Mouse (Mus musculus) lung, postnatal 25 days (tissue): ENCODE measurements around the gene Faap24.

ENCODE experiments used
- DNase-seq: peaks from one replicate; pipeline ENCODE4 v3.0.0; 2022; ENCODE audit warnings: low spot score

The Faap24 gene

DNA sequence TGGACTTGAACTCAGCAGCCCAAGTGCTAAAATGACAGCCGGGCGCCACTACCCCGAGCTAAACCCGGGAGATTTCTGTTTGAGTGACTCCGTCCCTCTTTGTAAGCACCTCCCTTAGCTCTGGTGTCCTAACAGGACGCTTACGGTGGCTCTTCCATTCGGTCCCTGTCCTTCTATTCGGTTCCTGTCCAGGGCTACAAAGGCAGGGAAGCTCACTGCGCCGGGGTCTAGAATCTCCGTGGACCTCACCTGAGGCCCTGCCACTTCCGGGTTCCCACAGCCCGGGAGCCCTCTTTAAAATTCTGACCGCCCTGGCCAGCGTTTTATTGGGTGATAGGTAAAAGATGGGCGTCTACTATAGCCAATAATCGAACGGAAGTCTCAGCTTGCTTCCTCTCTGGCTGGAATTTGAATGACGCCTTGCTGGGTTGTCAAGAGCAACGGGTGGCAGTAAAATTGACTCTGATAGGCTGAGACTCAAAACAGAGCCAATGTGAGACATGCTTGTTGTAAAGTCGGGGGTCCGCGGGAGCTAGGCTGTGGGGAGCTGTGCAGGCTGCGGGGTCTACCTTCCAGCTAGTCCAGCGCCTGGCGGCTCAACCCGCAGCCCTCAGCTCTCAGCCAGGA lies at the start of gene Faap24, which contains the start of gene Cep89:
TSS of gene Faap24 (minus strand) at position 295 of the 627 bp plus-strand sequence.
TSS of gene Cep89 (plus strand) at position 494 of the 627 bp plus-strand sequence.
- DNase-seq: peak; percentile 99

DNA sequence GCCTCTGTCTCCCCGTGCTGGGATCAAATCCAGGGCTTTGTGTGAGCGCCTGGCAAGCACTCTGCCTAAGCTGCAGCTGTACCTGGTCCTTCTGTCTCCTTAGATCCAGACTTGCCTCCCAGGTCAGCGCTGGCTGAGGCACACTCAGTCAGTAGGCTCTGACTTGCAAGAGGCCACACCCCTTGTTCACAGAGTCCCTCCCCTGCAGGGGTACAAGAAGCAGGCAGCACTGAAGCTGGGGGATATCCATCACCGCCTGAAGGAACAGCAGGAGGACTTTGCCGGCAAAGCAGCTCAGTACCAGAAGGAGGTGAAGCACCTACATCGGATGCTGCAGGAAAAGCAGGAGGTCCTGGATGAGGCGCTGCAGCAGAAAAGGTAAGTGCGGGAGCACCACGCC lies 38.6 kb upstream of the Faap24 start:
- DNase-seq: no peak

DNA sequence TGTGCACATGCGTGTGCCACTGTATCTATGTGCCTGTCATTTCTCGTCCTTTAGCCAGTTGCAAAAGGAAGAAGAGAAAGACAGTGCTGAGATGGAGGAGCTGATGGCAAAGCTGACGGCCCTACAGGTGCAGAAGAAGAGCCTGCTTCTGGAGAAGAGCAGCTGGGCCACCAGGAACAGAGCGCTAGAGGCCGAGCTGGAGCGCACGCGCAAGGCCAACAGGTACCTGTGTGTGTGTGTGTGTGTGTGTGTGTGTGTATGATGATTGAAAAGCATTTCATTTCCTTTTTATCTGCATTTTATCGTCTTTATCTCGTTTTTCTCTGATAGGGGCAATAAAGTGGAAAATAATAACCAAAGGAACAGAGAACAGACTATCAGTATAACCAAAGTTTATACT lies 31.5 kb upstream of the Faap24 start:
- DNase-seq: no peak

DNA sequence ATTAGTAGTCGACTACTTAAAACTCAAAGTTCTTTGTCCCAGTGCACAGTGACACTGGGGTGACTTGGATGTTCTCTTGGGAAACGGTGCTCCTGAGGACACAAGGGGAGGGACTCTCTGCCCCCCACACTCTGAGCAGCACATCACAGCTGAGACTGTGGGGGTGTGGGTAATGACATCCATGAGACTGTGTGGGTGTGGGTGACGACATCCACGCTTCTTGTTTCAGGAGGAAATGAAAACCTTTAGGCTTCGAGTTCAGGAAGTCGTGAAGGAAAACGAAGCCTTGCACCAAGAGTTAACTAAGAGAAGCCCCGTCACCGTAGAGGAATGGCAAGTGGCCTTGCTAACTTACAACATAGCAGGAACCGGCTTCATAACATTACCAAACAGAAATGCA lies 26.4 kb upstream of the Faap24 start:
- no peak for DNase-seq

DNA sequence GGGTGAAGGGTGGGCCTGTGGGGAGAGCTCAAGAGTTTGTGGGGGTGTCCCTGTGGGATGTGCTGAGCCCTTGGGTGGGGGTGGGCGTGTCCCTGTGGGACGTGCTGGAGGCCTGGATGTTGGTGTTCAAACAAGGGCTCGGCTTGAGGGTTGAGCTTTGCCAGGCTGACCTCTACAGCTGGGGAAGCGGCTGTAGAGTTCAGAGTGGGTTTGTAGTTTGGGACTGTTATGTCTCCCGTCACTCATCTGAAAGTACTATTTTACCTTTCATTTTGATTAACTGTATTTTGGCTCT lies 20.0 kb upstream of the Faap24 start:
- no peak for DNase-seq

DNA sequence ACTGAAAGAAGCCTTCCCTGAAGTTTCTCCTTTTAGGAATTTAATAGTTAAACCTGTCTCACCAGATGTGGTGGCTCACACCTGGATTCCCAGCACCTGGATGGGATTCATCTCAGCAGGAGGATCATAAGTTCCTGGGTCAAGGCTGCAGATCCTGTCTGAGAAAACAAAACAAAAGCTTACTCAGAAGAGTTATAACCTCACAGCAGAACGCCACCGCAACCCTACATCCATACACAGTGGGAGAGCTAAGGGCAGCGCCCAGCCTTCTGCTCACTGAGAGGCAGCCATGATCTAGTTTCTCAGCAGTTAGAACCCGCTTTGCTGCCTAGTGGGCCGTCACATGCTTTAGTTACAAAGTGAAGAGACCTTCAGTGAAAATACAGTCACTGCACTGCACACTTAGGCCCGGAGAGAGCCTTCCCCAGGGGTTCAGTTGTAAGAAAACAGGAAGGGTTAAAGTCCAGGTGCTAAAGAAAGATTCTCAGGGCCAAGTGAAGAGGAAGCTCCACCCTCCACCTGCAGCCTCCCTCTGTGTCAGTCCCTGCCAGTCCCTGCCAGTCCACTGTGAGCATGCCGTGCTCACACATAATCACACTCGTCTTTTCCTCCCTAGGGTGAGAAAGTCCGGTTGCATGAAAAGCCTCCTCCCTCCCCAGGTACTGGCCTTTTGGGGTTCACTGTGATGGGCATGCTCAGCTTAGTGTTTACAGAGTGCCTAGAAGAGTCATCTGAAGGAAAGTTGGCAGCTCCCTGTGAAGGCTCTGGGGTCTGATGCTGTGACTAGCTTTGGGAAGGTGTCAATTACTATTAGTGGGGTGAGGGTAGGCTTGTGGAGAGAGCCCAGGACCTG lies 19.4 kb upstream of the Faap24 start:
- DNase-seq: peak; percentile 11

DNA sequence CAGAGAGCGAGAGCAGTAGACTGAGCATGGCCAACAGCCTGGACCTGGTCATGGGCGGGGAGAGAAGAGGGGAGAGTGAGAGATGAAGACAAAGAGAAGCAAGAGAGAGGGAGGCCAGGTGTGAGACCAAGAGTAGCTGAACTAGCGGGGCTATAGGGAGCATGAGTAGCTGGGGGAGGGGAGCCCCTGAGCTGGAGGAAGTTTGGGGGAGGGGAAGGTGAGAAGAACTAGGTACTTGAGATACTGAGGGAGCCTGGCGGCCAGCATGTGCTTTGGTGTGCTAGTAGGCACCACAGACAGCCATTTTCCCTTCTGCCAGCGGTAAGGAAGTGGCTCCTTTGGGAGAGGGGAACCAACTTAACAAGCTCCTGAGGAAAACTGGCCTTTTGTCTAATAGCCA lies 18.6 kb upstream of the Faap24 start:
- peak; percentile 8 for DNase-seq

DNA sequence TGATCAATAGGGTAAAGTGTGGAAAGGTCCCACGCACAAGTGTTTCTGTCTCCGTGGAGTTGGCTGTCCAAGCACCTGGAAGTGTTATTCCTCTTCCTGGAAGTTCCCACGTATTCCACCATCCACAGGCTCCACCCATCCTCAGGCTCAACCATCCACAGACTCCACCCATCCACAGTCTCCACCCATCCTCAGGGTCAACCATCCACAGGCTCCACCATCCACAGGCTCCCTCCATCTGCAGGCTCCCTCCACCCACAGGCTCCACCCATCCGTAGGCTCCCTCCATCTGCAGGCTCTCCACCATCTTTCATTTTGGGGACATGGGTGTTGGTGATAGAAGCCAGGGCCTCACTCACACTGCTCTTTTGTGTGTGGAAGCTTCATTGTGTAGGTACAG lies 4.5 kb upstream of the Faap24 start:
- no peak for DNase-seq

DNA sequence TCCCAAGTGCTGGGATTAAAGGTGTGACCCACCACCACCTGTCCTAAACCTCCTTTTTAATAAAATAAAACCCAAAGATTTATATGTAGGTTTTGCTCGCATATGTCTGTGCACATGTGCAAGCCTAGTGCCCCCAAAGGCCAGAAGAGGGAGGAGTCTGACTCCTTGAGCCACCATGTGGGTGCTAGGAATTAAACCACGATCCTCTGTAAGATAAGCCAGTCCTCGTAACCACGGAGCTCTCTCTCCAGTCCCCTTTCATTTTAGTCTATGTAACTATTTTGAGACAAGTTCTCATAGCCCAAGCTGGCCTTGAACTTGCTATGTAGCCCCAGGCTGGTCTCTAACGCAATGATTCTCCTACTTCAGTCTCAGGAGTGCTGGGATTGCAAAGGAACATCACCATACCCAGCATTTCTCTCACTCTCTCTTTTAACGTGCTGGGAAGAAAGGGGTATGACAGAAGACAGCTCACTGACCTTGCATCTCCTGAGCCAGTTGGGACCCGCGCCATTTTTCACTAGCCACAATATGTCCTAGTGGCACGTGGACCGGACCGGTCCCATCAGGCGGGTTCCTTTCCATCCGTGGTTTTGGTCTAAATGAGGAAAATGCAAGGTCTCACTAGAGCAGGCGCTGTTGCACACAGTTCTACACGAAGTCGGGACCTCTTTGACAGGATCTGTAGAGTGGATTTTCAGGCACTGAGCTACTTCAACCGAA lies 741 bp downstream of the Faap24 start:
- DNase-seq: no peak

DNA sequence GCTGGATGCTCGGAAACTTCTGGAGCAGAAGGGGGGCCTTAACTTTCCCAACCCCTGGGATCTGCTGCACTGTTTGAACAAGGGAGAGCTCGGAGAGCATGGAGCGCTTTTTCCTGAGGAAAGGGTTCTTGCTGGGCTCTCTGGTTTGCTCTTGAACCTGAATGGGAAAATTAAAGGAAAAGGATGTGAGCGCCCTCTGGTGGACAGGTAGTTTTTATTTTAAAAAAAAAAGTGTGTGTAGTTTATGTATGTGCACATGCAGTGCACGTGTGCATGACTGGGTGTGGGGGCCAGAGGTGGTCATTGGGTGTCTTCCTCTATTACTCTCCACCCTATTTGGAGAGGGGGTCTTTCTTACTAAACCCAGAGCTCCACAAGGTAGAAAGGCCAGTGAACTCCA lies 3.7 kb downstream of the Faap24 start:
- DNase-seq: peak; percentile 50

DNA sequence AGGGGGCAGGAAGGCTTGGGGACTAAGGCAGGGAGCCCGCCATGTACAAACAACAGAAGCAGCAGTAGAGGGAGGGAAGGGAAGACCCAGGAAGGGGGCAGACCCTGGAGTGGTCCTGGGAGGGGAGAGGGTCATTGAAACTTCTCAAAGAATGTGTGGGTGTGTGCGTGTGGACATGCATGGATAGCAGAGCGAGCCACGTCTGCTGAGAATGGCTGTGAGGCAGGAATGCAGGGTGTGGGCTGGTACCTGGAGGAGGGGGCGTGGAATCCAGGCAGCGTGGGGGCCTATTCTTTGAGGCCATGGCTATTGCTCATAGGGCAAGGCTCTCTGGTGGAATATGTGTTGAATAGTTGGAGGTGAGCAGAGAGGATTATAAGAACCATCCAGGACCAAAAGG lies 7.9 kb downstream of the Faap24 start:
- DNase-seq: no peak

DNA sequence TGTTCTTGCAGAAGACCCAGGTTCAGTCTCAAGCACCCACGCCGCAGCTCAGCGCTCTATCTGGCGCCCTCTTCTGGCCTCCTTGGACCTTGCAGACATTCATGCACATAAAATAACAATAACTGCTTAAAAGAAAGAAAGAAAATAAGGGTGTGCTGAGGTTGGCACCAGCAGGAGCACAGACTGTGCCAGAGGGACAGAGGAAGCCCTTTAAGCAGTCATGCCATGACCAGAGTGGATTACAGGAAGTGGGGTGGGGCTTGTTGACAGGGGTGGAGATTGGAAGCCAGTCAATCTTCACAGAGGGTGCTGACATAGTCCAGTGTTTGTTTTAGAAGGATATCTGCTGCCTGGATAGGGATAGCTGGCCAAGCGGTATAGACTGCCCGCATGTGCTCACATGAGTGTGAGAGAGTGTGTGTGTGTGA lies 10.1 kb downstream of the Faap24 start:
- DNase-seq: peak; percentile 88

DNA sequence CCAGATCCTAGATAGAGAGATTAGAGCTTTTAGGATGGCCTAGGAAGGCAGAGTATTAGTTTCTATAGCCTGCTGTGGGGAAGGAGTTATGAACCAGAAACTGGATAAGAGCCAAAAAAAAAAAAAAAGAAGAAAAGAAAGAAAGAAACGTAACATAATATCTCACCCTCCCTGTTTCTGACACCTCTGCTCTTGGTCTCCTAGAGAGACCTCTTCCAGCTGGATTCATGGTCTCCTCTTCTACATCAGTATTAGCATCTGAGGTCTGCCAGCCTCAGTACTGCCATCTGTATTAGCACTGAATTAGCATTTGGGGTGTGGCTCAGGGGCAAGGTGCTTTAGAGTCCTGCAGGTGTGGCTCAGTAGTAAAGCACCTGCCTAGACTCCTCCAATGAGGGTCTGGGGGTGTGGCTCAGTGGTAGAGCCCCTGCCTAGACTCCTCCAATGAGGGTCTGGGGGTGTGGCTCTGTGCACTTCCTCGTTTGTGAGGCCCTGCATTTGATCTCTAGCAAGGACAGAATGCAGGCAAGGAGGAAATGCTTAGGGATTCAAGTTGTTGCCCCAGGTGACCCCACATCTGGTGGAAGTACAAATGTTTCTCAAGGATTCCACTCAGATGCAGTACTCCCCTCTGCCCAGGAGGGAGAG lies 13.8 kb downstream of the Faap24 start:
- no peak for DNase-seq

DNA sequence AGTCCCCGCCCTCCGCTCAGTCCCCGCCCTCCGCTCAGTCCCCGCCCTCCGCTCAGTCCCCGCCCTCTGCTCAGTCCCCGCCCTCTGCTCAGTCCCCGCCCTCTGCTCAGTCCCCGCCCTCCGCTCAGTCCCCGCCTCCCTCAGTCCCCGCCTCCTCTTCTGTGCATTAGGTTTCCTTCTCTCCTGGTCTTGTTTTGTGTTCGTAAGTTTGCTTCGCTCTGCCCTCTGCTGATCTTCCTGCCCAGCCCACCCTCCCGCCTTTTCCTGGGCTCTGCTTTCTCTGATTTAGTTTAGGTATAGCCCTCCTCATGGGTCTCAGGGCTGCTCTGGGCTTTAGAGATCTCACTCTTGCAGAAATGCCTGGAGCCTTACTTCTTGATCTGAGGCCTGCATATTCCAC lies 14.8 kb downstream of the Faap24 start:
- no peak for DNase-seq

DNA sequence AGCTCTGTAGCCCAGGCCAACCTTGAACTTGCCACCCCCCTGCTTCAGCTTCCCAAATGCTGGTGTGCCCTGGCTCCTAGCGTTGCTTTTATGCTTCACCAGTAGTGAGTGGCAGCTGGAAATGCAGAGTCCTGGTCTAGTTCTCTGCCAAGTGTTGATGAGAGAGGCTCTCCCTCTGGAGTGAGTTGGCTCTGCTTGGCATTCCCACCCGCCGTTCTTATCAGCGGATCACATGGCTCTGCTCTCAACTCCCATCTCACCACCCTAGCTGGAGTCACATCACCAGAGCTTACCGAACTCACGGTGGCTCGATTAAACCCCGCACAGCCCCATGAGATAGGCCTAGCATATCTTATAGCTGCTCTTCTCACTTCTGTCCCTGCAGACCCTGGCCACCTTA lies 16.3 kb downstream of the Faap24 start:
- DNase-seq: peak; percentile 35

DNA sequence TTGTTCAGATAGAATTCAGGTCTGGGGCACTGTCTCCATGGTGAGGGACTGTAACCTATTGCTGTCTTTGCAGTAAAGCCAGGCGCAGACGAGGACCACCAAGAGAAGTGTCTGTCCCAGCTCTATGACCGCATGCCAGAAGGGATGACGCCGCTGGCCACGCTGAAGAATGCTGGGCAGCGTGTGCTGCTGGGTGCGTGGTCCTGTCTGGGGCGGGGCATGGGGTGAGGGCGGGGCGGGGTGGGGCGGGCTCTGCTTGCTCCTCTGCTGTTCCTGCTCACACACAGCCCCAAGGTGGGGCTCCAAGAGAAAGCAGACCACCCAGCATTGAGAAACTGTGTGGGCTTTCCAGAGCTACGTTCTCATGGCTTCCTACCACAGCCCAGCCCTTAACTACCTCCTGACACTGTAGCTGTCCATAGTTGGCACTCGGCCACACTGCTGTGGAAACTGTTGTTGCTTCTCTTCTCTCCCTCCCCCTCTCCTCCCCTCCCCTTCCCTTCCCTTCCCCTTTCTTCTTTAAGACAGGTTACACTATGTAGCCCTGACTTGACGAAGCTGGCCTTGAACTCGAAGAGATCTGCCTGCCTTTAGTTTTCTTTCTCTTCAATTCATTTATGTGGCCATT lies 17.0 kb downstream of the Faap24 start:
- no peak for DNase-seq

DNA sequence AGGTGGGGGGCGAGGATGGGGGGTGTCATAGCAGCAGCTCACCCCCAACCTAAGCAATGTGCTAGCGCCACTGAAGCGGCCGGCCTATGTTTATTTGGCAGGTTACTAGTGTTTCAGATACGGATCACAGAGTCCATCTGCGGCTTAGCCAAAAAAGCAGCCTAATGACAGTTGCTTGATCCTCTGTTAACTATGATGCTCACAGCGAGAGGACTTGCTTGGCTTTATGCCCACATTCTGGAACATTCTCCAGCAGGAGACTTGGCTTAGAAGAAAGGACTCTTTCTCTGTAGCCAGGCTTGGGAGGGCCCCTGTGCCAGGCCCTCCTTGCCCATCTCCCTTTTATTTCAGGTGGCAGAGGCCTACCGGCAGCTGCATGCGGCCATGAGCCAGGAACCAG lies 20.0 kb downstream of the Faap24 start:
- no peak for DNase-seq

DNA sequence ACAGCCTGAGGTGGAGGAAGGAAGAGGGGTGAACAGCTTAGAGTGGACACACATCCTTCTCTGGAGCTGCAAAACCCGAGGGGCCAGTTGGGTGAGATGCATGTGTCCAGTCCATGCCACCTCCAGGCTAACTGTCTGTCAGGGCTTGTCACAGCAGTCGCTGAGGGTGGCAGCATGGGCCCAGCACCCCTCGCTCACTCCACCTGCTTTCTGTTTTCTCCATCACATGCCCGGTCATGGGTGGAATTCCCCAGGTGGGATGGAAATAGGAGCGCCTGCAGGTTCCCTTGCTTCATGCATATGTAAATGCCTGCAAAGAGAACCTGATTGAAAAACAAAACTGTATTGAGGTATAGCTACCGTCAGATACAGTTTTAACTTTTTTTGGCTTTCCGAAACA lies 22.4 kb downstream of the Faap24 start:
- no peak for DNase-seq

DNA sequence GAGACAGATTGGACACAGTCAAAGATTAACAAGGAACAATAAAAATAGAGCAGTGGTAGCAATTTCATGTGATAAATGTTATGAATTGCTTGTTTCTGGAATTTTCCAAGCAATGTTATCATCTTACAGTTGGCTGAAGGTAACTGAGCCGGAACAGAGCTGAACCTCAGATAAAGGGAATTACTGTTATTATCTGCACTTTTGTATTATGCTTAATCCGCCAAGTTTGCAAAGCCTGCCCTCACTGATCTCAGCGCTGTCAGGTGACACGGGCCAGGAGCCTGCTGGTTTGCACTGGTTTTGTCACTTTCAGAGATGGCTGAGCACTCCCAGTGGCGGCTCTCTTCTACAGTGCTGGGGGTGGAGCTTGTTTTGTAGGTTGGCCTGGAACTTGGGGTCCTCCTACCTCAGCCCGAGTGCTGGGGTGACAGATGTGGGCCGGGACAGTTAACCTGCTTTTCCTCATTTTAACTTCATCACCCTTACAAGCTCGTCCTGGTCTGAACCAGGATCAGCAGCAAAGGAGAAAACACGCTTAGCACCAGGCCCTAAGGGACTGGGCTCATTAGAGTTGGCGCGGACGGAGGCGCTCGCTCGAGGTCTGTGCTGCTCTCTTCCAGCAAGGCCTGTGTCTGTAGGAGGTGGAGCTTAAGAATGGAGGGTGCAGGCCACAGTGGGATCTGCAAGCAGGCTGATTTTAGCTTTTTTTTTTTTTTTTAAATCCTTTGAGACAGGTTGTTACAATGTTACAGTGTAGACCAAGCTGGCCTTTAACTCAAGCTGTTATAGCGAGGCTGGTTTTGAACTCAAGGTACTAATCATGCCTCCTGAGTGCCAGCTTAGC lies 23.3 kb downstream of the Faap24 start:
- no peak for DNase-seq

DNA sequence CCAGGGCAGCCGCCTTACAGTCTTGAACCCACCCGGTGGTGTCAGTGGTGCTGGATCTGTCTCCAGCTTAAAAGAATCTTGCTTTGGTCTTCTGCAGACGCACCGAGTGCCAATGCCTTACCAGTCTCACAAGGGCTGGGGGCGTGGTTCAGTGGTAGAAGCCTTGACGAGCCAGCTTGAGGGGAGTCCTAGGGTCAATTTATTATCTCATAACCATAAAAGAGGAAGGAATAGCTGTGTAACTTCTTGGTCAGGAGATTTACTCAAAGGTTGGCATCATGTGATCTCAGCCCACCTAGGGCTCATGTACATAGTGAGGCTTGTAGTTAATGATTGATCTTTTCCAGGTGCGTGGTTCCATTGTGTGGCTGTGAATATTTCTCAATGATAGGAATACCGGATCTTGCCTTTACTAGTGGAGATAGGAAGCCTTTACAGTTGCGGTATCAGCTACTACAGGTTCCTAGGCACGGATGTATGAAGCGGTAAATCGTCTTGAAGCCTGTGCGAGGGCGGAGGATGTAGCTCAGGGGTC lies 24.1 kb downstream of the Faap24 start:
- DNase-seq: no peak

DNA sequence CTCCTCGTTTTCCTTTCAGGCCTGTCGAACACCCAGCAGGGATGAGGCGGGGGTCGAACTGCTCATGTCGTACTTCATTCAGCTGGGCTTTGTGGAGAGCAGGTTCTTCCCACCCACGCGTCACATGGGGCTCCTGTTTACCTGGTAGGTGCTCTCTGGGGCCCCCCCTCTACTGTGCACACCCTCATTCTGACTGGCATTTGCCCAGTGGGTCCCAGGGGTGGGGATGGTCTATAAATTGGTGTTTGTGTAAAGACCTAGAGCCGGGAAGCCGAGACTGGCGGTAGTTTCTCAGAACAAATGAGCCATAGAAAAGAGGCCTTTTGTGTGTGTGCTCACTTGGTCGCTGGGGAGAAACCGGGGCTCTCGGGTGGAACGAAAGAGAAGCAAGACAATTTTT lies 25.5 kb downstream of the Faap24 start:
- no peak for DNase-seq
